Mouse (Mus musculus): ENCODE measurements around the gene Tcf23. TPM values are rescaled to one million over a fixed set of nuclear protein-coding genes. Genes with fewer than 3 reads are reported as not detected.
A peak's percentile ranks its signal among the peaks of the same experiment; 100 is the strongest.
"Not testable (repeated sequence)": the region's sequence is repeated elsewhere in the genome, so short reads cannot be mapped to it uniquely, and the experiment has no call there.

The Tcf23 gene
- polyA plus RNA-seq, 2 experiments = 0.01 TPM; not detected in 1

GRCm38 (mm10) chr5:31001560-31001959, 33.1 kb downstream of the Tcf23 start:
- Histone ChIP-seq H3K36me3 (replicated peaks; ENCODE audit: control insufficient read depth, insufficient read depth, low read depth) (no peaks in the 10 kb centered on the region), H3K9me3 (ENCODE audit: control insufficient read depth, low read length) (no peaks in the 10 kb centered on the region), H3K9ac (replicated peaks) (no peak overlapping the region), H3K27me3 (ENCODE audit: control insufficient read depth, insufficient read depth, low read length) (no peaks in the 10 kb centered on the region), H3K4me1 (replicated peaks; ENCODE audit: control insufficient read depth in 2 of 2, insufficient read depth in 2 of 2, low read length in 1 of 2) (no peaks in the 10 kb centered on the region), H3K27ac (no peak overlapping the region), H3K4me3 (ENCODE audit: insufficient read depth in 1 of 2, low read depth in 2 of 2, low read length in 2 of 2) (no peak overlapping the region), H3K4me2 (ENCODE audit: low read depth) (no peak overlapping the region)
- TF ChIP-seq CTCF (IDR thresholded peaks at IDR 0.05; ENCODE audit: low read depth) (peak; percentile 39; the same call in 1 of the 2 replicates), EP300 (IDR thresholded peaks at IDR 0.05; ENCODE audit: low read depth) (no peak)
- DNase-seq (ENCODE audit: low read depth in 3 of 3, low spot score in 3 of 3) (no peak), ATAC-seq (ENCODE audit: insufficient read depth) (no peak)
- WGBS (ENCODE audit: insufficient replicate concordance) = 67% methylated on average over 4 of the region's 4 CpGs

GRCm38 (mm10) chr5:31004184-31004583, 35.7 kb downstream of the Tcf23 start:
- no peaks in the 10 kb centered on the region for H3K4me1 ChIP-seq (replicated peaks; ENCODE audit: control insufficient read depth in 2 of 2, insufficient read depth in 2 of 2, low read length in 1 of 2)
- H3K9ac ChIP-seq (replicated peaks) = no peak overlapping the region
- no peak overlapping the region for H3K4me3 ChIP-seq (ENCODE audit: insufficient read depth in 1 of 2, low read depth in 2 of 2, low read length in 2 of 2)
- no peaks in the 10 kb centered on the region for H3K27me3 ChIP-seq (ENCODE audit: control insufficient read depth, insufficient read depth, low read length)
- no peaks in the 10 kb centered on the region for H3K9me3 ChIP-seq (ENCODE audit: control insufficient read depth, low read length)
- no peak overlapping the region for H3K27ac ChIP-seq
- peak; percentile 92 for TF ChIP-seq CTCF (IDR thresholded peaks at IDR 0.05; ENCODE audit: low read depth)
- TF ChIP-seq EP300 (IDR thresholded peaks at IDR 0.05; ENCODE audit: low read depth) = no peak
- 13% methylated on average over 5 of the region's 5 CpGs for WGBS (ENCODE audit: insufficient replicate concordance)
- peak; percentile 64 to 69 (median 67) for DNase-seq (ENCODE audit: low read depth in 3 of 3, low spot score in 3 of 3)
- no peaks in the 10 kb centered on the region for H3K36me3 ChIP-seq (replicated peaks; ENCODE audit: control insufficient read depth, insufficient read depth, low read depth)
- ATAC-seq (ENCODE audit: insufficient read depth) = no peak
- H3K4me2 ChIP-seq (ENCODE audit: low read depth) = no peak overlapping the region

GRCm38 (mm10) chr5:31012737-31013136, 44.3 kb downstream of the Tcf23 start:
- Histone ChIP-seq H3K4me3 (ENCODE audit: insufficient read depth in 1 of 2, low read depth in 2 of 2, low read length in 2 of 2) (no peak overlapping the region), H3K4me1 (replicated peaks; ENCODE audit: control insufficient read depth in 2 of 2, insufficient read depth in 2 of 2, low read length in 1 of 2) (no peaks in the 10 kb centered on the region), H3K27ac (no peak overlapping the region), H3K27me3 (ENCODE audit: control insufficient read depth, insufficient read depth, low read length) (no peaks in the 10 kb centered on the region), H3K9me3 (ENCODE audit: control insufficient read depth, low read length) (no peaks in the 10 kb centered on the region), H3K9ac (replicated peaks) (no peak overlapping the region), H3K36me3 (replicated peaks; ENCODE audit: control insufficient read depth, insufficient read depth, low read depth) (no peaks in the 10 kb centered on the region), H3K4me2 (ENCODE audit: low read depth) (no peak overlapping the region)
- WGBS (ENCODE audit: insufficient replicate concordance) = 44% methylated on average over 3 of the region's 3 CpGs
- ATAC-seq (ENCODE audit: insufficient read depth) = no peak
- TF ChIP-seq EP300 (IDR thresholded peaks at IDR 0.05; ENCODE audit: low read depth) = no peak
- no peak for TF ChIP-seq CTCF (IDR thresholded peaks at IDR 0.05; ENCODE audit: low read depth)
- no peak for DNase-seq (ENCODE audit: low read depth in 3 of 3, low spot score in 3 of 3)

GRCm38 (mm10) chr5:31015913-31016312, 47.5 kb downstream of the Tcf23 start:
- no peak for DNase-seq (ENCODE audit: low read depth in 3 of 3, low spot score in 3 of 3)
- Histone ChIP-seq H3K9ac (replicated peaks) (no peak overlapping the region), H3K9me3 (ENCODE audit: control insufficient read depth, low read length) (no peaks in the 10 kb centered on the region), H3K4me1 (replicated peaks; ENCODE audit: control insufficient read depth in 2 of 2, insufficient read depth in 2 of 2, low read length in 1 of 2) (no peaks in the 10 kb centered on the region), H3K4me3 (ENCODE audit: insufficient read depth in 1 of 2, low read depth in 2 of 2, low read length in 2 of 2) (no peak overlapping the region), H3K4me2 (ENCODE audit: low read depth) (no peak overlapping the region), H3K27ac (no peak overlapping the region), H3K27me3 (ENCODE audit: control insufficient read depth, insufficient read depth, low read length) (no peaks in the 10 kb centered on the region), H3K36me3 (replicated peaks; ENCODE audit: control insufficient read depth, insufficient read depth, low read depth) (no peaks in the 10 kb centered on the region)
- WGBS (ENCODE audit: insufficient replicate concordance) = 40% methylated on average over 2 of the region's 2 CpGs
- no peak for TF ChIP-seq CTCF (IDR thresholded peaks at IDR 0.05; ENCODE audit: low read depth)
- TF ChIP-seq EP300 (IDR thresholded peaks at IDR 0.05; ENCODE audit: low read depth) = no peak
- ATAC-seq (ENCODE audit: insufficient read depth) = no peak

GRCm38 (mm10) chr5:31021790-31022189, 53.3 kb downstream of the Tcf23 start:
- H3K9ac ChIP-seq (replicated peaks); ATAC-seq (ENCODE audit: insufficient read depth): not testable (repeated sequence)
- WGBS (ENCODE audit: insufficient replicate concordance) = 73% methylated on average over 4 of the region's 5 CpGs

More at GRCm38 (mm10) chr5:31021790-31022189, 53.3 kb downstream of the Tcf23 start:
- not testable (repeated sequence) for H3K4me1 ChIP-seq (replicated peaks; ENCODE audit: control insufficient read depth in 2 of 2, insufficient read depth in 2 of 2, low read length in 1 of 2); H3K36me3 ChIP-seq (replicated peaks; ENCODE audit: control insufficient read depth, insufficient read depth, low read depth); H3K27ac ChIP-seq; H3K4me3 ChIP-seq (ENCODE audit: insufficient read depth in 1 of 2, low read depth in 2 of 2, low read length in 2 of 2); H3K9me3 ChIP-seq (ENCODE audit: control insufficient read depth, low read length); H3K27me3 ChIP-seq (ENCODE audit: control insufficient read depth, insufficient read depth, low read length); H3K4me2 ChIP-seq (ENCODE audit: low read depth); DNase-seq (ENCODE audit: low read depth in 3 of 3, low spot score in 3 of 3)

Measured in liver, embryonic 14.5 days (tissue).